Mouse (Mus musculus) 3T3-L1 (cell line): ENCODE data around the gene Dtymk.

ENCODE experiments used
- DNase-seq: peaks from one replicate; pipeline ENCODE4 v3.0.0-alpha.2; 2015; ENCODE audit warnings: low read depth, low spot score

Gene Dtymk

DNA sequence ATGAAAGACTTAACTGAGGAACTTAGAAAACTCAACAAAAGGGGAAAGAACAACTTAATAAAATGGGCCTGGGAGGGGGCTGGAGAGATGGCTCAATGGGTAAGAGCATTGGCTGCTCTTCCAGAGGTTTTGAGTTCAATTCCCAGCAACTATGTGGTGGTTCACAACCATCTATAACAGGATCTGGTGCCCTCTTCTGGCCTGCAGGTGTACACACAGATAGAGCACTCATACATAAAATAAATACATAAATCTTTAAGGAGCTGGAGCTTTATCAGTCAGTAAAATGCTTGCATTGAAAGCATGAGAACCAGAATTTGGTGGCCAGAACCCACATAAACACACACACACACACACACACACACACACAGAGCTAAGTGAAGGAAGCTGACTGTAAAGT is 58.8 kb downstream of the Dtymk start:
- DNase-seq = no peak
